Mouse (Mus musculus) lung, postnatal 0 days (tissue): ENCODE data around the gene Rdx.

Experiments used
- CTCF ChIP-seq: IDR thresholded peaks from 2 replicates; pipeline ENCODE4 v1.5.1; 2016; ENCODE audit warnings: antibody characterized with exemption, mild to moderate bottlenecking
- EP300 ChIP-seq: IDR thresholded peaks from 2 replicates; pipeline ENCODE4 v1.6.1; 2016; ENCODE audit warnings: antibody characterized with exemption, mild to moderate bottlenecking, control low read depth

- TF ChIP-seq CTCF (no peak), EP300 (no peak)
These were observed 63.8 kb downstream of the Rdx start for GRCm38 (mm10) chr9:52110738-52111137.
